ENCODE assay signal across 9 mouse cellular contexts in the genomic region with DNA sequence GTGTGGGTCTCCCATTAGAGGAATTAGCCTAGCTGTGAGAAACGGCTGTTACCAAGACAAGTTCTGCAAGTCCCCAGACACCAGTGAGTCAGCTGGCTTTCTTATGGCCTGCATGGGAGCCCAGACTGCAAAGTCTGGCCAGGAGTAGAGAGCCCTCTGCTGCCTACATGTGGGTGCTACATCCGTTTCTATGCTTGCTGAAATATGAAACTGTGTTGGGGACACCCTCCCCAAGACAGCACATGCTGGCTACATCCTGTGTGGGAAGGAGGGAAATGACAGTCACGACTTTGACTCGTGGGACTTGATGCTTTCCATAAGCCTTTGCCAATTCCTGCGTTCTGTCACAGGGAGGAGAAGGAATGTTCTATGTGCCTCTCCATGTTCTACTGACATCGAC. TPM values are rescaled to one million over a fixed set of nuclear protein-coding genes. Genes with fewer than 3 reads are reported as not detected.
DNase-seq lines count a peak whose midpoint lies in the region; TF ChIP-seq lines count a peak whose summit lies in the region.
"Had no signal": no experiment of that assay in that cellular context is flagged by ENCODE, and none has a peak within 500 bp of the region (broad histone marks: within the 10 kb centered on the region; RNA-seq: fewer than 3 reads in every experiment).

No protein-coding gene starts in this region.

- no peaks in the 10 kb centered on the region for H3K79me3 ChIP-seq in C2C12 (ENCODE audit: low read depth)

- H3K27me3 ChIP-seq in C2C12 (ENCODE audit: control insufficient read depth, insufficient read depth, insufficient read length) = peaks cover 20% of the 10 kb centered on the region
- H3K27me3 ChIP-seq in cerebellum, adult 2 months (ENCODE audit: control insufficient read depth, insufficient read depth, low read length) = no peaks in the 10 kb centered on the region
- H3K27me3 ChIP-seq: neural tube, embryonic 12.5 days had no signal

- DNase-seq in 3134 (ENCODE audit: extremely low read depth, insufficient read length, low spot score) = peak; percentile 55
- DNase-seq in cerebellum, adult 2 months = peak; percentile 77 to 83
- peak; percentile 53 for DNase-seq in gastrocnemius, adult 2 months
- peak; percentile 41 for DNase-seq in kidney, postnatal 10 days
- DNase-seq in lung, postnatal 25 days (ENCODE audit: low spot score) = peak; percentile 4
- DNase-seq in right cerebral cortex, postnatal 4 days = peak; percentile 50
- no peak for DNase-seq in c-Kit-positive CD71-positive TER-119-positive erythroid progenitor cells, embryonic 14.5 days (ENCODE audit: low spot score)

- TF ChIP-seq CTCF in C2C12 (IDR thresholded peaks at IDR 0.05; ENCODE audit: control insufficient read depth, insufficient read depth, insufficient read length) = no peak
- TF ChIP-seq CTCF in cerebellum, adult 2 months (IDR thresholded peaks at IDR 0.05; ENCODE audit: borderline replicate concordance, insufficient read depth, low read depth, low read length) = peak; percentile 82
- peak; percentile 58 for TF ChIP-seq CTCF in gastrocnemius, adult 2 months (IDR thresholded peaks at IDR 0.05)

- no peaks in the 10 kb centered on the region for H3K36me3 ChIP-seq in C2C12 (ENCODE audit: control insufficient read depth, insufficient read depth)
- H3K36me3 ChIP-seq: neural tube, embryonic 12.5 days had no signal

- no peak overlapping the region for H3K4me3 ChIP-seq in C2C12 (ENCODE audit: insufficient read depth, poor library complexity, severe bottlenecking)
- no peak overlapping the region for H3K4me3 ChIP-seq in cerebellum, adult 2 months (replicated peaks; ENCODE audit: insufficient read depth, low read depth, low read length)
- H3K4me3 ChIP-seq in gastrocnemius, adult 2 months = no peak overlapping the region
- H3K4me3 ChIP-seq: neural tube, embryonic 12.5 days had no signal

- peaks cover 49% of the 10 kb centered on the region for H3K4me1 ChIP-seq in cerebellum, adult 2 months (ENCODE audit: control insufficient read depth, insufficient read depth, low read length)

- TF ChIP-seq POLR2A in cerebellum, adult 2 months (IDR thresholded peaks at IDR 0.05; ENCODE audit: borderline replicate concordance, insufficient read depth, low read length) = no peak

- intact Hi-C loops in gastrocnemius, adult 2 months (cut with DNase I) = no loop called here

- H3K27ac ChIP-seq in cerebellum, adult 2 months (ENCODE audit: insufficient read depth, low read length) = no peak overlapping the region
- H3K27ac ChIP-seq in gastrocnemius, adult 2 months = no peak overlapping the region
- H3K27ac ChIP-seq: neural tube, embryonic 12.5 days had no signal

- no peaks in the 10 kb centered on the region for H3K79me2 ChIP-seq in C2C12 (ENCODE audit: control insufficient read depth, insufficient read depth)

- H3ac ChIP-seq in C2C12 (ENCODE audit: control insufficient read depth, insufficient read length, low read depth) = no peak overlapping the region

- 15% methylated on average over 6 of the region's 6 CpGs for WGBS in cerebellum, adult 2 months

TF ChIP-seq in C2C12, 6 proteins besides CTCF, POLR2A, EP300 and RAD21:
- no peak for TF ChIP-seq USF1 (IDR thresholded peaks at IDR 0.05; ENCODE audit: low read depth)
- TF ChIP-seq MAX (IDR thresholded peaks at IDR 0.05) = peak; percentile 55
- TF ChIP-seq CEBPB (IDR thresholded peaks at IDR 0.05; ENCODE audit: low read depth) = no peak
- TF ChIP-seq MYOG (IDR thresholded peaks at IDR 0.05; ENCODE audit: control insufficient read depth, extremely low read depth, insufficient read length) = no peak
- no peak for TF ChIP-seq FOSL1 (IDR thresholded peaks at IDR 0.05; ENCODE audit: insufficient read depth, low read length, poor library complexity, severe bottlenecking)
- TF ChIP-seq MYOD1 (IDR thresholded peaks at IDR 0.05; ENCODE audit: control insufficient read depth, insufficient read length, low read depth) = no peak

RNA-seq across cellular contexts. Expression of a gene that starts 45.8 kb away (rescaled TPM):
- 0.01 TPM for polyA plus RNA-seq in C2C12 (2012; fragmentation: generic; extraction: Trizol)
- polyA plus RNA-seq in cerebellum, adult 2 months (2012; rRNA removed) = 0.06 TPM in 1 of 2 replicates, not detected in the other
- not detected for total RNA-seq in gastrocnemius, adult 2 months (2021)
